Comparison of ENCODE assay signal across 8 mouse cellular contexts in the genomic region with DNA sequence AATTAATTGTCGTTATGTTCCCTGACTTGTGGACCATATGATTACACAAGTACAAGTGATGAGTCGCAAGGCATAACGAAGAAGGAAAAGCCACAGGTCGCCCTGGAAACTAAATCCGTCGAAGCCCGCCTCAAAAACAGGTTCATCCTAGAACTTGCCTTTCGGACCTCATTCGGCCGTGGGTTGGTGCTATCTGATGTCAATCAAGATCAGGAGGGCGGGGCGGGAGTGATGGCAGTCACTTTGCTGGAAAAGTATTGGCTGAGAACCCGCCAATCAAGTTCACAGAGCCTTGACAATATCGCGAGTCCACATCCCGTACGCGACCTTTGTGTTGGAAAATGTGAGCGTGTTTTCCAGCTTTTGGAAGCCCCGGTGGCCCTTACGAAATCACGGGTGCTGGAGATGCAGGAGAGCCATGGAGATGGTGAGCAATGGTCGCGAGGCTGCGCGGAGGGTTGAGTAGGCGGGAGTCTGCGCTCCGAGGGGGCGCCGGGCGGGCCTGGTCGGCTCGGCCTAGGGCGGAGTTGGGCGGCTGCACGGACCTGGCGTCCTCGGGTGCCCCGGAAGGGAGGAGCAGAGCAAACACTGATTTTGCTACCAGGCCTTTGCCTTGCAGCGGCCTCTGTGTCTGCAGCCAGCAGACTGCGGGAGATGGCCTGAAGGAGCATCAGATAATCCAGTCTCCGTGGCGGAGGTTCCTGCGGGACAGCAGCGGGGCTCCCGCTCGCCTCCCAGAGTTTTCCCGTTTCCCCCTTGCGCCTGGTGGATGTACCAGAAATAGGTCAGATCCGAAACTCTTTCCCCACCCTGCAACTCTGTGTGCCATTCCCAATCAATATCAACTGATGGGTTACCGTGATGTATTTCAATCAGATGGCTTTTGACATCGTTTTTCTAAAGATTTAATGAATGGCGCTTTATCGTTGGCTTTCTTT. TPM values are rescaled to one million over a fixed set of nuclear protein-coding genes. Genes with fewer than 3 reads are reported as not detected.
DNase-seq lines count a peak whose midpoint lies in the region; ATAC-seq lines count a peak whose summit lies in the region.

Gene Zfp386 (plus strand): TSS at position 285 of the 938 bp plus-strand sequence.

- H3K4me3 ChIP-seq in hindbrain, embryonic 14.5 days (replicated peaks; ENCODE audit: low read length) = peak within 1 kb of the TSS; percentile 69

- peak within 1 kb of the TSS; percentile 95 for H3K27ac ChIP-seq in hindbrain, embryonic 14.5 days

- ATAC-seq in hindbrain, embryonic 14.5 days (ENCODE audit: low FRiP score) = peak; percentile 99

- peak; percentile 99 for DNase-seq in R1 (ENCODE audit: low read depth, low spot score)
- peak; percentile 97 to 99 for DNase-seq in cerebellum, postnatal 25 days
- peak; percentile 98 to 99 for DNase-seq in frontal cortex, postnatal 25 days (ENCODE audit: low spot score in 2 of 2)
- peak; percentile 99 for DNase-seq in hindbrain, embryonic 14.5 days (ENCODE audit: low spot score)
- DNase-seq in layer of hippocampus, postnatal 36 days = peak; percentile 96 to 97
- peak; percentile 100 for DNase-seq in lung, postnatal 36 days
- peak; percentile 100 for DNase-seq in retina, postnatal 1 day
- DNase-seq in urinary bladder, adult 18-20 months (ENCODE audit: low spot score in 2 of 2) = peak; percentile 97 to 98

- peak within 1 kb of the TSS; percentile 89 for H3K9ac ChIP-seq in hindbrain, embryonic 14.5 days

- H3K36me3 ChIP-seq in hindbrain, embryonic 14.5 days (replicated peaks; ENCODE audit: control insufficient read depth, insufficient read depth) = peaks cover 5% of the 10 kb centered on the region

- WGBS in hindbrain, embryonic 14.5 days = 1% methylated on average over 55 of the region's 55 CpGs

- peaks cover 14% of the 10 kb centered on the region for H3K4me1 ChIP-seq in hindbrain, embryonic 14.5 days (replicated peaks; ENCODE audit: control insufficient read depth, insufficient read depth, low read length)

- no peaks in the 10 kb centered on the region for H3K27me3 ChIP-seq in hindbrain, embryonic 14.5 days (ENCODE audit: control insufficient read depth, insufficient read depth, low read length)

- H3K9me3 ChIP-seq in hindbrain, embryonic 14.5 days (ENCODE audit: control insufficient read depth, low read length) = no peaks in the 10 kb centered on the region

- peak within 1 kb of the TSS; percentile 58 for H3K4me2 ChIP-seq in hindbrain, embryonic 14.5 days (replicated peaks)

RNA-seq across cellular contexts. Expression of gene Zfp386, which starts in this region (rescaled TPM):
- 48.5 and 53.7 TPM in 2 replicates for polyA plus RNA-seq in hindbrain, embryonic 14.5 days (2014; fragmentation: Nextera tagmentation; extraction: Ambion mirVana)
- 10 to 100 TPM; 32.9 to 33.3 TPM for total RNA-seq in layer of hippocampus, postnatal 36 days (2021)

Comparison
In these comparisons a context has a peak if more than half of its experiments do, and no peak if none do; other contexts are left out.
1. Peak in every context shown above with its lines: DNase-seq, ATAC-seq, H3K4me3 ChIP-seq and H3K27ac ChIP-seq.